Mouse (Mus musculus) embryo, embryonic 9.5 days (tissue): ENCODE measurements at regions not wholly inside any gene's neighbourhood (a gene's known extent, or its start where the extent isn't known, plus 50 kb on each side); places are given as distances from the start of the nearest gene placed in this dataset.

Source experiments
- DNase-seq: peaks from one replicate; pipeline ENCODE4 v3.0.0-alpha.2; 2017; ENCODE audit errors: extremely low spot score

- DNase-seq: no peak
Observed at GRCm38 (mm10) chr1:128826419-128826818, 234.3 kb upstream of the Cxcr4 start.

- DNase-seq: no peak
Observed at GRCm38 (mm10) chr1:128824916-128825683, 233.0 kb upstream of the Cxcr4 start.

GRCm38 (mm10) chr1:128824235-128824634, 232.1 kb upstream of the Cxcr4 start:
- peak; percentile 74 for DNase-seq

- no peak for DNase-seq
Observed at GRCm38 (mm10) chr1:128821991-128822390, 229.9 kb upstream of the Cxcr4 start.

- DNase-seq: no peak
Observed at GRCm38 (mm10) chr1:128820527-128820926, 228.4 kb upstream of the Cxcr4 start.

- no peak for DNase-seq
Observed at GRCm38 (mm10) chr1:128819611-128820010, 227.5 kb upstream of the Cxcr4 start.

- no peak for DNase-seq
Observed at GRCm38 (mm10) chr1:128813379-128813778, 221.3 kb upstream of the Cxcr4 start.

GRCm38 (mm10) chr1:128810860-128811259, 218.8 kb upstream of the Cxcr4 start:
- no peak for DNase-seq

- DNase-seq: no peak
Observed at GRCm38 (mm10) chr1:128810094-128810493, 218.0 kb upstream of the Cxcr4 start.

GRCm38 (mm10) chr1:128809601-128810000, 217.5 kb upstream of the Cxcr4 start:
- no peak for DNase-seq

GRCm38 (mm10) chr1:128808599-128808998, 216.5 kb upstream of the Cxcr4 start:
- DNase-seq: no peak

GRCm38 (mm10) chr1:128805687-128806653, 213.9 kb upstream of the Cxcr4 start:
- DNase-seq: no peak

GRCm38 (mm10) chr1:128803433-128804060, 211.5 kb upstream of the Cxcr4 start:
- DNase-seq: no peak

- no peak for DNase-seq
Observed at GRCm38 (mm10) chr1:128803058-128803432, 211.0 kb upstream of the Cxcr4 start.

- DNase-seq: no peak
Observed at GRCm38 (mm10) chr1:128798721-128799120, 206.6 kb upstream of the Cxcr4 start.

GRCm38 (mm10) chr1:128795654-128796053, 203.6 kb upstream of the Cxcr4 start:
- no peak for DNase-seq

- no peak for DNase-seq
Observed at GRCm38 (mm10) chr1:128790881-128791280, 198.8 kb upstream of the Cxcr4 start.

GRCm38 (mm10) chr1:128789567-128790335, 197.7 kb upstream of the Cxcr4 start:
- DNase-seq: no peak

GRCm38 (mm10) chr1:128788227-128788626, 196.1 kb upstream of the Cxcr4 start:
- DNase-seq: no peak

- no peak for DNase-seq
Observed at GRCm38 (mm10) chr1:128786941-128787569, 195.0 kb upstream of the Cxcr4 start.

- DNase-seq: no peak
Observed at GRCm38 (mm10) chr1:128782286-128782685, 190.2 kb upstream of the Cxcr4 start.
